Comparison of ENCODE assay signal across 15 mouse cellular contexts in the genomic region with DNA sequence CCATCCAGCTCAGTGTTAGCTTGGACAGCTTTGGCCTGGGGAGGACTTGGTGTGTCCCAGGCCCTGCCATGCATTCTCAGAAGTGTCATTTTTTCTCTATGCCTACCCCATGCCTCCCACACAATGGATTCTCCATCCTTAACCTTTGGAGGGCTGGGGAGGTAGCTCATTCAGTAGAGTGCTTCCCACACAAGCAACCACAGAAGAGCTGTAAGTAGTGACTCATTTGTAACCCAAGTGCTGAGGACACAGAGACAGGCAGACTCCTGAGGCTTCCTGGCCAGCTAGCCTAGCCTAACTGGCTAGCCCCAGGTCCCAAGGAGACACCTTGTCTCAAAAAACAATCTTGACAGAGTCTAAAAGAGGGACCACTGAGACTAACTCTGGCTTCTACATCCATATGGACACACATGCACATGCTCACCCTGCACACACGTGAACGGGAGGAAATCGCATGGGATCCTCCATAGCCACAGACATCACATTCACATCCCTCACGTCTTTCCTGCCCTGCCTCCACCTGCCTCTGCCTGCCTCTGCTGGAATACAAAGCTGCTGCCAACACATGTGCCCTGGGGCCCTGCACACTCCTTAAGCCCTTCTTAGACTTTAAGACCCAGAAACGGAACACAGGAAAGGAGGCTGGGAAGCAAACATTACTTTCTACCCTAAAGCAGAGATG. TPM values are rescaled to one million over a fixed set of nuclear protein-coding genes. Genes with fewer than 3 reads are reported as not detected.
A peak's percentile ranks its signal among the peaks of the same experiment; 100 is the strongest.
DNase-seq lines count a peak whose midpoint lies in the region; ATAC-seq and TF ChIP-seq lines count a peak whose summit lies in the region.
"Had no signal": no experiment of that assay in that cellular context is flagged by ENCODE, and none has a peak within 500 bp of the region (broad histone marks: within the 10 kb centered on the region; RNA-seq: fewer than 3 reads in every experiment).

No protein-coding gene starts in this region.

- ATAC-seq in forebrain, embryonic 12.5 days (ENCODE audit: low FRiP score) = no peak
- ATAC-seq in forebrain, embryonic 11.5 days (replicated peaks; ENCODE audit: low FRiP score) = no peak
- ATAC-seq in neural tube, embryonic 15.5 days (ENCODE audit: low FRiP score) = peak; percentile 21; the same call in 1 of the 2 replicates
- ATAC-seq in lung, postnatal 0 days = no peak

- no peaks in the 10 kb centered on the region for H3K9me3 ChIP-seq in forebrain, embryonic 12.5 days
- no peaks in the 10 kb centered on the region for H3K9me3 ChIP-seq in forebrain, embryonic 11.5 days (ENCODE audit: control insufficient read depth, low read length)
- H3K9me3 ChIP-seq in neural tube, embryonic 15.5 days (replicated peaks) = no peaks in the 10 kb centered on the region
- H3K9me3 ChIP-seq in lung, postnatal 0 days (ENCODE audit: low read length) = no peaks in the 10 kb centered on the region
- H3K9me3 ChIP-seq: liver, embryonic 13.5 days had no signal

- TF ChIP-seq EP300 in lung, postnatal 0 days (IDR thresholded peaks at IDR 0.05) = no peak

- H3K36me3 ChIP-seq in forebrain, embryonic 12.5 days (replicated peaks) = no peaks in the 10 kb centered on the region
- no peaks in the 10 kb centered on the region for H3K36me3 ChIP-seq in forebrain, embryonic 11.5 days (ENCODE audit: control insufficient read depth, insufficient read depth, low read length)
- H3K36me3 ChIP-seq in neural tube, embryonic 15.5 days = no peaks in the 10 kb centered on the region
- H3K36me3 ChIP-seq in lung, postnatal 0 days (ENCODE audit: insufficient read depth, low read length) = no peaks in the 10 kb centered on the region
- H3K36me3 ChIP-seq: liver, embryonic 13.5 days had no signal

- H3K27me3 ChIP-seq in forebrain, embryonic 12.5 days = no peaks in the 10 kb centered on the region
- H3K27me3 ChIP-seq in forebrain, embryonic 11.5 days (ENCODE audit: control insufficient read depth, insufficient read depth, low read length) = no peaks in the 10 kb centered on the region
- no peaks in the 10 kb centered on the region for H3K27me3 ChIP-seq in neural tube, embryonic 15.5 days (replicated peaks)
- no peaks in the 10 kb centered on the region for H3K27me3 ChIP-seq in lung, postnatal 0 days (replicated peaks; ENCODE audit: insufficient read depth, low read length)

- H3K4me2 ChIP-seq in forebrain, embryonic 12.5 days = no peak overlapping the region
- H3K4me2 ChIP-seq in forebrain, embryonic 11.5 days (ENCODE audit: low read depth, low read length, severe bottlenecking) = no peak overlapping the region
- no peak overlapping the region for H3K4me2 ChIP-seq in neural tube, embryonic 15.5 days
- no peak overlapping the region for H3K4me2 ChIP-seq in lung, postnatal 0 days (replicated peaks; ENCODE audit: low read depth, low read length)
- H3K4me2 ChIP-seq: liver, embryonic 13.5 days; midbrain, embryonic 11.5 days had no signal

- no peak for TF ChIP-seq POLR2A in embryonic fibroblast, embryonic 13.5 days (IDR thresholded peaks at IDR 0.05; ENCODE audit: low read depth, low read length)

- 77% methylated on average over 5 of the region's 5 CpGs for WGBS in forebrain, embryonic 12.5 days
- WGBS in forebrain, embryonic 11.5 days = 78% methylated on average over 5 of the region's 5 CpGs
- WGBS in neural tube, embryonic 15.5 days = 74% methylated on average over 5 of the region's 5 CpGs
- 82% methylated on average over 5 of the region's 5 CpGs for WGBS in lung, postnatal 0 days

- H3K9ac ChIP-seq in forebrain, embryonic 12.5 days = no peak overlapping the region
- H3K9ac ChIP-seq in forebrain, embryonic 11.5 days (ENCODE audit: low read length) = no peak overlapping the region
- no peak overlapping the region for H3K9ac ChIP-seq in neural tube, embryonic 15.5 days (replicated peaks)
- H3K9ac ChIP-seq in lung, postnatal 0 days (replicated peaks; ENCODE audit: low read depth) = no peak overlapping the region
- H3K9ac ChIP-seq: liver, embryonic 13.5 days had no signal

- H3K27ac ChIP-seq in forebrain, embryonic 12.5 days = peak overlapping the region; percentile 27; the same call in 1 of the 2 replicates
- no peak overlapping the region for H3K27ac ChIP-seq in forebrain, embryonic 11.5 days (ENCODE audit: low read depth, low read length)
- peak overlapping the region; percentile 13; the same call in 1 of the 2 replicates for H3K27ac ChIP-seq in embryonic fibroblast, embryonic 13.5 days (ENCODE audit: insufficient read depth, low read length)
- 0 out of 2 replicates have a peak overlapping the region, but pooled peaks have one; percentile 18 for H3K27ac ChIP-seq in neural tube, embryonic 15.5 days (replicated peaks)
- no peak overlapping the region for H3K27ac ChIP-seq in lung, postnatal 0 days (ENCODE audit: low read length)
- H3K27ac ChIP-seq: liver, embryonic 13.5 days had no signal

- TF ChIP-seq CTCF in embryonic fibroblast, embryonic 13.5 days (IDR thresholded peaks at IDR 0.05; ENCODE audit: borderline replicate concordance, insufficient read depth, low read length) = no peak
- TF ChIP-seq CTCF in lung, postnatal 0 days (IDR thresholded peaks at IDR 0.05) = no peak

- H3K4me1 ChIP-seq in forebrain, embryonic 12.5 days = peaks cover 11% of the 10 kb centered on the region
- H3K4me1 ChIP-seq in forebrain, embryonic 11.5 days (replicated peaks; ENCODE audit: control insufficient read depth, insufficient read depth, low read length) = no peaks in the 10 kb centered on the region; the same call in 1 of the 2 replicates
- peaks cover 15% of the 10 kb centered on the region for H3K4me1 ChIP-seq in embryonic fibroblast, embryonic 13.5 days (ENCODE audit: control insufficient read depth, insufficient read depth, low read length)
- peaks cover 10% of the 10 kb centered on the region for H3K4me1 ChIP-seq in neural tube, embryonic 15.5 days
- H3K4me1 ChIP-seq in lung, postnatal 0 days (ENCODE audit: insufficient read depth, low read depth, low read length) = no peaks in the 10 kb centered on the region
- H3K4me1 ChIP-seq: liver, embryonic 13.5 days had no signal

- no peak for DNase-seq in forebrain, embryonic 11.5 days (ENCODE audit: low spot score)
- DNase-seq in kidney, postnatal 10 days = peak; percentile 26
- no peak for DNase-seq in kidney, adult 11 months
- DNase-seq in lung, postnatal 0 days (ENCODE audit: low spot score) = no peak
- no peak for DNase-seq in adrenal gland, postnatal 10 days
- DNase-seq: adrenal gland, postnatal 25 days; cerebellum, adult 11 months; heart, postnatal 10 days; liver, embryonic 13.5 days; lung, postnatal 14 days; thymus, postnatal 25 days had no signal

- no peak overlapping the region for H3K4me3 ChIP-seq in forebrain, embryonic 12.5 days (replicated peaks)
- no peak overlapping the region for H3K4me3 ChIP-seq in forebrain, embryonic 11.5 days (ENCODE audit: low read depth, low read length)
- no peak overlapping the region for H3K4me3 ChIP-seq in embryonic fibroblast, embryonic 13.5 days (ENCODE audit: insufficient read depth, low read length)
- no peak overlapping the region for H3K4me3 ChIP-seq in neural tube, embryonic 15.5 days (replicated peaks)
- H3K4me3 ChIP-seq in lung, postnatal 0 days (ENCODE audit: low read depth, low read length) = no peak overlapping the region
- H3K4me3 ChIP-seq: liver, embryonic 13.5 days had no signal

RNA-seq across cellular contexts. Expression of a gene that starts 8.8 kb away (rescaled TPM):
- polyA plus RNA-seq in forebrain, embryonic 12.5 days (2016; fragmentation: Nextera tagmentation; extraction: Ambion mirVana) = 0.91 and 1.6 TPM in 2 replicates
- polyA plus RNA-seq in forebrain, embryonic 11.5 days (2014; fragmentation: Nextera tagmentation; extraction: Ambion mirVana) = 0.71 and 1.1 TPM in 2 replicates
- polyA plus RNA-seq in embryonic fibroblast, embryonic 13.5 days (2011; ENCODE audit: insufficient read length, low read depth, missing spikeins) = 5.3 and 8.5 TPM in 2 replicates
- 0.81 and 2.1 TPM in 2 replicates for polyA plus RNA-seq in neural tube, embryonic 15.5 days (2015; fragmentation: Nextera tagmentation; extraction: Ambion mirVana)
- polyA plus RNA-seq in lung, postnatal 0 days (2015; fragmentation: Nextera tagmentation; extraction: Ambion mirVana) = 0.24 and 0.35 TPM in 2 replicates
- total RNA-seq in adrenal gland, postnatal 10 days (2021) = under 1 TPM; 0.42 to 0.78 TPM

Comparison
In these comparisons a context has a peak if more than half of its experiments do, and no peak if none do; other contexts are left out.
1. H3K27ac ChIP-seq: peak in forebrain, embryonic 12.5 days (single experiment), embryonic fibroblast, embryonic 13.5 days (single experiment) and neural tube, embryonic 15.5 days (single experiment); none in forebrain, embryonic 11.5 days (single experiment) and lung, postnatal 0 days (single experiment).